Mouse (Mus musculus) urinary bladder, postnatal 36 days (tissue): ENCODE data around the gene Pou3f3.

Source experiments
- DNase-seq, 2 experiments: peaks; one replicate each; pipeline ENCODE4 v3.0.0; 2022; ENCODE audit warnings: low spot score in 2 of 2, mixed read lengths in 1 of 2

The Pou3f3 gene

DNA sequence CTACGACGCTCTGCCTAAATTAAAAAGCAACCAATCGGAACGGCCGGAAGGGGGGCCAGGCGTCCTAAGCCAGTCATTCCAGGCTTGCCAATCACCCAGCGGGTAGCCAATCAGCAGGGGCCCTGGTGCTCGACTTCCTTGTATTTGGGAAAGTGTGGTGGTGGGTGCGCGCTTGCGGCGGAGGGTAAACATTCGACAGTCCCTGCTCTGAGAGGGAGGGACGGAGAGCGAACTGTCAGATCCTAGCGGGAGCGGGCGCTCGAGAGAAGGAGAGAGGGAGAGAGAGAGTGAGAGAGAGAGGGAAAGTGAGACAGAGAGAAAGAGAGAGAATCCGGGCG, at the start of gene Pou3f3:
Pou3f3 (plus strand) TSS at position 191 of the 338 bp plus-strand sequence.
- no peak for DNase-seq

DNA sequence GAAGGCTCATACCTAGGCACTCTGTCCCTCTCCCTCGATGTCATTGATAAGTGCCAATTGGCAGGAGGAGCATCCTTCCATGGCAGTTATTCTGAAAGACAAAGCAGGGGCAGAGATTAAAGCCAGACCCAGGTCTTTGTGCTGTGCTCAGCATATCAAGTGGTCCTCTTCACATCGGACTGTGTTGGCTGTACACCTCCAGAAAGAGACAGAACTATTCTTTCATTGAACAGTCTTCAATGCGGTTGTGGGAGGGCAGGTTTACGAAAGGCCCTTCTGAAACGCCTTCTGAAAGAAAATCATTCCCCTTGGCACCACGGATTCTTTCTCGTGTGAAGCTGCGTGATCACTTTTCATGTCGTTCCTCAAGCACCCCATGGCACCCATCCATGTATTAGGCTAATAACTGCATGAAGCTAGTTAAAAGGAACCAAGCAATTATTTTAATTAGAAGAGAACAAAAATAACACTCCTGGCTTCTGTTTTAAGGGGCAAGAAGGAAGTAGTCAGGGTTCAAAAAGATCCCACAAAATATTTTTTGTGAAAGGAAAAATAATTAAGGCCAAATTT, 47.1 kb upstream of the Pou3f3 start:
- no peak for DNase-seq

GRCm38 (mm10) chr1:42651461-42651860, 44.1 kb upstream of the Pou3f3 start:
- no peak for DNase-seq

GRCm38 (mm10) chr1:42667546-42667945, 28.0 kb upstream of the Pou3f3 start:
- DNase-seq, result no peak

GRCm38 (mm10) chr1:42680673-42681072, 14.9 kb upstream of the Pou3f3 start:
- DNase-seq, result no peak

GRCm38 (mm10) chr1:42681762-42682161, 13.8 kb upstream of the Pou3f3 start:
- DNase-seq, result no peak

- DNase-seq, result no peak
Observed at GRCm38 (mm10) chr1:42683861-42684260, 11.7 kb upstream of the Pou3f3 start.

DNA sequence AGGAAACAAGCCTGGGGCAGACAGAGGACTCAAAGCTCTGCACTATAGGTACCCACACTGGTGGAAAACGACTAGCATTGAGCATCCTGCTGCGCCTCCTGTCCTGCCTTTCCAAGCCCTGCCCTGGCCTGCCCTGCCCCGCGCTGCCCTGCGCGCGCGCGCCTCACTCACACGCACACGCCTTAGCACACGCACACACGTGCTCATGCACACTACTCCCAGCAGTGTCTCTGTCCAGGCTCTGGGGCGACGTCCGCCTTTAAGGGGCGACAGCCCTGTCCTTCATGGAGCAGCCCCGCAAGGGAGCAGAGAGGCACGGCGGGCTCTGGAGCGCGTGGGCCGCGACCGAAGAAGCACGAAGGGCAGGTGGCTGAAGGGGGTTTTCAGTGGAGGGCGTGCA, 11.2 kb upstream of the Pou3f3 start:
- DNase-seq, result no peak

DNA sequence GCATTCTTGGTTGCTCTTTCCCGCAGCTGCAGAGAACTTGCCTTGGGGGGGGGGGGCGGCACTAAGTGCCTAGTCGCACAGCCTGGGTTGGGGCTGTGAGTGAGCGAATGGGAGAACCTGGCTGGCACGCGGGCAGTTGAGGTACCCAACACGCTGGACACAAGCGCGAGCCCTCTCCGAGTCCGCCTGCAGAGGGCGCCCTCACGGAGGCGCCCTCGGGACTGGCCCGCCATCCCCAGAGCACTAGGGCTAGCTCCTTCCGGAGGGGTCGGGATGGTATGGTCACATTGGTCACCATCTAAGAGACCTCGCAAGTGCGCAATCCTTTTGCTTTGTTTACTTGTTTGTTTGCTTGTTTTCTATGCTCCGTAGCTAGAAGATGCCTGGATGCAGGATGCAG, 10.8 kb upstream of the Pou3f3 start:
- no peak for DNase-seq

GRCm38 (mm10) chr1:42685321-42685960, 10.1 kb upstream of the Pou3f3 start:
- no peak for DNase-seq

- no peak for DNase-seq
Observed at GRCm38 (mm10) chr1:42686194-42687131, 9.1 kb upstream of the Pou3f3 start.

GRCm38 (mm10) chr1:42687271-42687670, 8.3 kb upstream of the Pou3f3 start:
- DNase-seq, result no peak

GRCm38 (mm10) chr1:42687756-42688540, 7.6 kb upstream of the Pou3f3 start:
- DNase-seq, result no peak

DNA sequence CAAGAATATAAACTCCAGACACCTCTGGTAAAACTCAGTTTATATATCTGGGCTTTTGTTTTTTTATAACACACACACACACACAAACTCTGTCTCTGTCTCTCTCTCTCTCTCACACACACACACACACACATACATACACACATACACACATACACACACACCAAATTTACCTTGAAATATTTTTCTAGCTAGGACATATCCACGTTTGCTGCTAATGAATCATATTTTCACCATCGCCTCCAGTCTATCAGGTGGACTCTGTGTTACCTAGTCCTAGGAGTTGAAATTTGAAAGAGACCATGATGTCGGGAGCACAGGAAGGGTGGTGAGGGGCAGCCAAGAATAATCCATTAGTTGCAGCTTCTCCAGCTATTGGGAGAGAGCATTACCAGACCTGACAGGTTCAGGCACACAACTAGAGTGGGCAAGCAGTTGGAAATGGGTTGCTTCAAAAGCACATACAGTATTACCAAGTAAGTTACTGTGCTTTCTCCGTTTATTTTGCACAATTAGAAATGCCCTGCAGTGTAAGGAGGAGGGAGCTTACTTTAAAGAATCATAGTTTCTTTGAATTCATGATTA, 6.9 kb upstream of the Pou3f3 start:
- no peak for DNase-seq

DNA sequence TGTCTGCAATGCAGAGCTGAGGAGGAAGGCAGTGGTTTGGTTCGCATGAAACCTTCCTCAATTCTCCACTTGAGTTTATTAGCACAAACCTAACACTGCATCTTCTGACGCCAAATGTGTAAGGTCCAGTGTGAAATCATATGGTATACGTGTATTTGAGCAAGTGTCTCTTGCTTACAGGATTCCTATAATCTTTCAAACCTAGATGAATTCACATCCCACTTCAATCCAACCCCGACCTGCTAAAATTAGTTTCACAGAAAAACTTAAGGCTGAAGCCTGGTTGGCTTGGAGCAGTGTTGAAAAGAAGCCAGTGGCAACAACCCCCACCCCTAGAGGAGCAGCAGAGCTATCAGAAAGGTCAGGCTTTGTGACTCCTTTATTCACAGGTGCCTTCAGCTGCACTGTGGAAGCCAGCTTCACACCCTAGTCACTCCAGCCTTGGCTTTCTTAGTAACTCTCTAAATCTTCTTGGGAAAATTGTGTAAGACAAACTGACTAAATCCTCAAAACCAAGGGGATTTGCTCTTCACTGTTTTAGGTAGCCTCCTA, 5.5 kb upstream of the Pou3f3 start:
- DNase-seq, result no peak

DNA sequence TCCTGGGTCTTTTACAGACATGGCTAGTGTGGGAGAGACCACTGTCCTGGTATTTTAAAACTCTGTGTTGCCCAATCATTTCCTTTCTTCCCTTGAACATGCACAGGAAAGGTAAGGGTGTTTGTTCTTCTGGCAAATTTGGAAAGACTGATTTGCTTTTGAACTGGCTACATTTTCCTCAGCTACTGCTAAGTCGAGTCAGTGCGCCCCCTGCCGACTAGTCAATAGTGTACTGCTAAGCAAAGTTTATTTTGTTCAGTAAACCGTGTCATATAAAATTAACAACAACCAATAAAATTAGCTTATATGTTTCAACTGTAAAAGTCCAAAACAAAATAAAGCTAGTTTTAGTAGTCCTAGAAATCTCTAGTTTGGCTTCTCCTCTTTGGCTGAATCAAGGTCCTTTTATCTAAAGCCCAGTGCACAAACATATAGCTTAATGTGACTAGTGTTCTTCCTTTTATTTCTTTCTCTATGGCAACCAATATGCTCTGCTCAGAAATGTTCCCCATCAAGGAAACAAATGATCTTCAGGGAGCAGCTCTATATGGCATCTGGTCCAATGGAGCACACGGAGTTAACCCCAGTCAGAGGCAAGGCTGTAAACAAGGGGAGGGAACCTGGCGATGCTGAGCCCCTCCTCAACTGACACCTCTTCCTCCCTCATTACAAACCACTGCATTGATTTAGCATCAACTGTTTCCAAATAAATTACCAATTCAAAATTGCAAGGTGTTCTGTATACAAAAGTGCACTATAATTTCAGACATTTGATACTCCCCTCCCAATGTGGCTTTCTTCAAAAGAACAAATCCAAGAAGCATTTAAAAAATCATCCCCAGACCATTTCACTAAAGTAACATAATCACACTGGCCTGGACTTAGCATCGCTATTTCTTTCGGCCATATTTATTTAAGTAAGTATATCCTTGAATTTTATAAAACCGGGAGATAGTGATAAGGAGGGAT, 4.1 kb upstream of the Pou3f3 start:
- DNase-seq, result peak in 1 of 2 experiments; percentile 49

DNA sequence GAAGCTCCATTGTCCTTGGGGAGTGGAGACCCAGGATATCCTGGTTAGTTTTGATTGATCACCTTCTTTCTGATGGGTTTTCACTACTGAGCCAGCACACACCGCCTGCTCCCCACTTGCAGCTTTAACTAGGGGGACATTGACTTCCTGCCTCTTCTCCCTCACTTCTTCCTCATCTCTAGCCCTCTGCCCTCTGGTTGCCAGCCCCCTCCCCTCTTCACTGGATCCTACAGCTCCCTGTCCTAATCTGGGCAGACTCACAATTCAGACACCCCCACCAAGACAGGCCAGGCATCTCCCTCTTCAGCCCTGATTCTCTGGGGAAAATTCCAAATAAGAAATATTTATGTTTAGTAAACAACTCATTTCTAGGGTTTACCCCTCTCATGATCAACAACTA, 3.3 kb upstream of the Pou3f3 start:
- no peak for DNase-seq

DNA sequence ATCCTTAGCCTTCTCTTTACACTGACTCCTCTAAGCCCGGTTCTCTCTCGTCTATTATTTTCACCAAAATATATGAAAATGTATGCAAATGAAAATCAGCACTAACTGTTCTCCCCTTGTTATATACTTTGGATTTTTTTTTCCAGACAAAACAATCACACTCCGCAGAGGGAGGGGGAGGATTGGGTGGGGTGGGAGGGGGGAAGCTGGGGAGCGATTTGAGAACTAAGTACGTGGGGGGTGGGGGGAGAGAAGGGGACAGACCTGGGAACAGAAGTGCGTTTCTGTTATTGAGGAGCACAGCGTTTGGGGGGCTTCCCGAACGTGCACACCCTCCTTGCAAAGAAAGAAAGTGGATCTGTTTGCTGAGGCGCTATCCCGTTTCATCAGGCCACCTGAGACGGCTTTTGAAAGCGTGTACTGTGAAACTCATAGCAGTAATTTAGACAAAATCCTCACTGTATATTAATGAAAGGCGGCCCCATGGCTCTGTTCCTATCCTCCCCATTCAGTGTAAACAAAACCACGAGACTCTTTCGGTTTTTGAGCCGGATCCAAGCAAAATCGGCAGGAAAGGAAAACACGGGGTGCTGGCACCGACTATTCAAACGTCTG, 2.4 kb upstream of the Pou3f3 start:
- no peak for DNase-seq

DNA sequence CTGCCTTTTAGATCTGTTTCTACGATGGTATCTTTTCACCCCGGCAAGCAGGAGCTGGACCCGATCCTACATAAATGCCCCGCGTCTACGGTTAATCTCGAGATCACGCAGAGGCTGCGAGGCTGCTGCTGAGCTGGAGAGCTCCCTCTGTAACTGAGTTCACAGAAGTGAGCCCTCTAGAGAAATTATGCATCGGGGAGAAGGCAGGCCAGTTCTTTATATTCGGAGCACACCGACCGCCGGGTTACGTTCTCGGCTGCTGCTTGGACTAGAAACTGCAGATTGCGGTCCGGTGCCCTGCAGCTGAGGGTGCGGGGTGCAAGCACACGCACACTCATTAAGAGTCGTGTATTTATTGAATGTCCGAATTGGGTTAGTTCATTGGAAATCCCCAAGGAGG, 1.7 kb upstream of the Pou3f3 start:
- no peak for DNase-seq

GRCm38 (mm10) chr1:42694290-42694664, 1.3 kb upstream of the Pou3f3 start:
- no peak for DNase-seq
